Mouse (Mus musculus) large intestine, adult 2 months (tissue): ENCODE results near the gene Tmem80. TPM values are rescaled to one million over a fixed set of nuclear protein-coding genes. Genes with fewer than 3 reads are reported as not detected.

Experiments
- DNase-seq: peaks from one replicate; pipeline ENCODE4 v3.0.0-alpha.2; 2012; ENCODE audit warnings: low read depth, low spot score
- WGBS: fragments of 180-500 bp; shearing (Covaris S2); methylation state at CpG from one replicate; pipeline ENCODE4 v1.1.7; 2018; 5-methylcytosine and 5-hydroxymethylcytosine counted together
- polyA plus RNA-seq: library from polyadenylated mRNA; depleted of rRNA; stranded (reverse); fragments of >200 nt; gene quantifications from 2 replicates; pipeline ENCODE4 v1.2.3, GENCODE M21; 2012

The Tmem80 gene
- polyA plus RNA-seq, 1 experiment: 33.3 TPM

DNA sequence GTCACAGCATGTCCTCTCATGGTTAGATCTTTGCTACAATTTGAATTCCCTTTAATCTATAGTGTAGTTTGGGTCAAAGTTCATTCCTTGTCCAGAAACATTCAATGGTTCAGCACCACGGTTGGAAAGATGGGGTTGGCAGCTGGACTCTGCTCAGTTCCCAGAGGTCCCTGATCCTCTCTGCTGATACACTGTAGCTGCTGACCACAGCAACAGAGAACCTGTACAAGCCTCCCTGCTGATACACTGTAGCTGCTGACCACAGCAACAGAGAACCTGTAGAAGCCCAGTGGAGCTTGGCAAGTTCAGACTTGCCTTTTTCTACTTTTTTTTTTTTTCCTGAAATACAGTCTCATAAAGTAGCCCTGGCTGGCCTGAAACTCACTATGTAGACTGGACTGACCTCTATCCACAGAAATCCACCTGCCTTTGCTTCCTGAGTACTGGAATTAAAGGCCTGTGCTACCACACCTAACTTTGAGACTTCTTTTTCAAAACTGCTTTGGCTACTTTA is 9.9 kb upstream of the Tmem80 start:
- WGBS: 25% methylated on average over 1 of the region's 1 CpGs
- DNase-seq: no peak

DNA sequence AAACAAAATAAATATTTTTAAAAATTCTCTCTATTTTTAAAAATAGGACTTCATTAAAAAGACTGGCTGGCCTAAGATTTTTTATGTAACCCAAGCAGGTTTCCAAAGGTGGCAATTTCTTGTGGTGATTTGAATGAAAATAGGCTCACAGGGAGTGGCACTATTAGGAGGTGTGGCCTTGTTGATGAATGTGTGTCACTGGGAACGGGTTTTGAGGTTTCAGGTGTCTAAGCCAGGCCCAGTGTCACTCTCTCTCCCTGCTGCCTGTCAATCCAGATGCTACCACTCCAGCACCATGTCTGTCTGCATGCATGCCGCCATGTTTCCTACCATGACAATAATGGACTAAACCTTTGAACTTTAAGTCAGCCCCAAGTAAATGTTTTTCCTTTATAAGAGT is 8.1 kb upstream of the Tmem80 start:
- WGBS: 65% methylated on average over 2 of the region's 2 CpGs
- DNase-seq: no peak

DNA sequence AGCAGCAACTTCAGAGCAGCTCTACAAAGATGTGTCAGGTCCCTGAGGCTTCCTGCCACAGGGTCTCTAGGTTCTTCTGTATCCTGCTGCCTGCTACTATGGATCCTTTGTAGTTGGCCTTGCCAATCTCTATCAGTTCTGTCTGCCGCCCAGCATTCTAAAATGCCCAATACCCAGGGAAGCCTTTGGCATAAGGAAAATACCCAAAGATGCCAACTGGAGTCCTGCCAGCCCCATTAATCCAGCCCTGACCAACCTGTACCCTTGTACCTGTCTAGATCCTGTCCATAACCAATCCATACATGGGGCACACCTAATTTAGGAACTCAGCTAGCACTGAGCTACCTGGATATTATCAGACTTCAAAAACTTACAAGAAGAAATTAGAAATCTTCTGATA is 2.9 kb upstream of the Tmem80 start:
- DNase-seq: no peak
- WGBS: 46% methylated on average over 1 of the region's 1 CpGs

DNA sequence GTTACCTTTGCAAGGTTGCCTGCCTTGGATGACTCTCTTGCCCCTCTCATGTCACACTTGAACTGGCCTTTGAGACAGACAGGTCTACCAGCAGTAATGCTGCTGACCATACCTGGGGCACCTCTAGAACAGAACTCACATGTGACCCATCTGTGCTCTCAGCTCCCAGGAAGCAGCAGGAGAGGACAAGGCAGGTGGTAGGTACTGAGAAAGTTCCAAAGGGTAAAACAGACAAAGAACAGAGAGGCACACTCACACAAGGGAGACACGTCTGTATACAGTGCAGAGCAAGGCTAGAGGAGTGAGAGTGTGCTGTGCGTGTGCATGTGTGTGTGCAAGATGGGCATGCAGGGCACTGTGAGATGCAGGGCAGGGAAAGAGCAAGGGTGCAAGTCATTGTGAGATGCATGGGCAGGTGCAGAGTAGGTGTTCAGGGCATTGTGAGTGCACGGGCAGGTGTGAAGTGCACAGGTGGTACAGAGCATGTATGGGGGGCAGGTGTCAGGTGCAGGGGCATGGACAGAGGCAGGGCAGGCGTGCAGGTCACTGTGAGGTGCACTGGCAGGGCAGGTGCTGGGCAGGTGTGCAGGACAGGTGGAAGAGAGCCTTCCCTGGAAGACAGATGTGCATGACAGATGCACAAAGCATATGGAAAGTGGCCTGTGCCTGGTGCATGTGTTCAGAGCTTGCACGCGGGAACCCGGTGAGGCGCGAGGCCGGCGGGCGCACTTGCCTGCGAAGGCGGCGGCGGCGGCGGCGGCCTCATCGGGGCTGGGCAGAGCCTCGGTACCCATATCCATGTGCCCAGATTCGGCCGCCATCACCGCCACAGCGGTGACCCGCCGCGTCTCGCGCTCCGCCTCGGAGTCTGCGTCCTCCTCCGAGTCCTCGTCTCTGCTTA is 743 bp upstream of the Tmem80 start:
- DNase-seq: no peak
- 2% methylated on average over 35 of the region's 35 CpGs for WGBS

DNA sequence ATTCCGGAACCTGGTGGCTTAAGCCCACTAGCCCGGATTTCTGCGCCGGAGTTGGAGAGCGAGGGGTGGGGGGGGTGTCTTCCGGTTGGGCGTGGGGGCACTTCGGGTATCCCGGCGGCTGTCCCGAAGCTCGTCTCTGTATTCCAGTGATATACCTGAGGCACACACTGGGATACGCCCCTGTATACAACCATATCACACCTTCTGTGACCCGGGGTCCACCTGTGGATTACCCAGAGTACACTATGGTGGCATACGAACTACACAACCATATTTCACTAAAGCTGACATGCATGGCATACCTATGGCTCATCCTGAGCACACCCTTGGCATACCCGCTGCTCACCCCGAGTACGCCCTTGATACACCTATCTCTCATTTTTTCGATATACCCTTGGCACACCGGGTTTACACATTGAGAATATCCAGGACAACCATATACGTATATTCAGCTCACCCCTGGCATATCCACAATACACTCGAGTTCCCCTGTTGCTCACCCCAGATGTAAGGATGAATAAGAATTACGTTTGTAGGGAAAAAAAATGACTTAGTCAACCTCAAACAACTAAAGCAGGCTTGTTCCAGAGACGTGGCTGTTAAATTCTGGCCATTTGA is 943 bp downstream of the Tmem80 start:
- WGBS: 7% methylated on average over 24 of the region's 24 CpGs
- DNase-seq: no peak

DNA sequence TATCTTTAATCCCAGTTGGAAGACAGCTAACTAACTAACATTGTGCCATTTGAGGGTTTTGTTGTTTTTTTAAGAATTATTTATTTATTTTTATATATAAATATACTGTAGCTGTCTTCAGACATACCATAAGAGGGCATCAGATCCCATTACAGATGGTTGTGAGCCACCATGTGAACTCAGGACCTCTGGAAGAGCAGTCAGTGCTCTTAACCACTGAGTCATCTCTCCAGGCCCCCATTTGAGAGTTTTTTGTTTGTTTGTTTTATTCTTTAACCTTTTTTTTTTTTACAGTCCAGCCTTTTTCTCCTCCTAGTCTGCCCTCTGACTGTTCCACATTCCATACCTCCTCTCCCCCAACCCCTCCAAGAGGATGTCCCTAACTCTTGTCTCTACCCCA is 3.2 kb downstream of the Tmem80 start:
- no peak for DNase-seq

DNA sequence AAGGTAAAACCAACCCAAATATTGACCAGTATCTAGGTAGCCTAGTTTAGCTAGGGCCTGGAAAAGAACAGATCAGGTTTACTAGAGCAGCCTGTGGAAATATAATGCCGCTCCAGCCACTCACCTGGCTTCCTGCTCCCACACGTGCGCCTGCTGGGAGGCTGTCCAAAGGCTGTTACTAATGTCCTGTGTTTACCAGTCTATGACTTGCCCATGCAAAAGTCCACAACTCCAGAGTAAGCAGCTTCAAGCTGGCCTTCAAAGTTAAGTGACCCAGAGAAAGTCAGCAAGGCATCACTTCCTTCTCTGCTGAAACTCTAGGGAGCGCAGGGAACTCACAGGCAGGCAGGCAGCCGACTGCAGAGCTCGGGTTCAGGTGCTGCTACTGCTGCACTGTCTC is 4.5 kb downstream of the Tmem80 start:
- WGBS: 42% methylated on average over 6 of the region's 6 CpGs

DNA sequence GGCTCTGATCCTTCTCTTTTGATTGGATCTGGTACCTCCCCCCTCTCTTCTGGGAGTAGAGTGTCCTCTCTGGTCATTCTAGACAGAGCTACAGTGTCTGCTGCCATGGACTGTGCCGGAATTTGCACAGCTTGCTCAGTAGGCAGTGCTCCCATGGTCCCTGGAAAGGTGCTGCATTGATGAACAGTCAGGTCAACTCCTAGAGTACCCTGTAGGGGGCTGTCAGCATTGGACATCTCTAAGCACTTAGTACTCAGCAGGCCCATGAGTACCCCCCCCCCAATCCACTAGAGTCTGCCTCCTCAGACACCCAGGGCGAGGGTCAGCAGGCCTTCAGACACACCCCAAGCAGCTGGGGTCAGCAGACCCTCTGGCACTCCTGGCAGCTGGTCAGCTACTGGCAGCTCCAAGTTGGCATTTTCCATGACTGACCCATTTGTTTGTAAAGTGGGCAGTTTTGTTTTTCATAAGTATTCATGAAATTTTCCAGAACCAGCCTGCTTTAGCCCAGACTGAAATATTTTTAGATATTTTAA is 7.6 kb downstream of the Tmem80 start:
- no peak for DNase-seq
- WGBS: 90% methylated on average over 2 of the region's 2 CpGs

More for the DNA sequence above, 4.5 kb downstream of the Tmem80 start:
- peak; percentile 55 for DNase-seq

DNA sequence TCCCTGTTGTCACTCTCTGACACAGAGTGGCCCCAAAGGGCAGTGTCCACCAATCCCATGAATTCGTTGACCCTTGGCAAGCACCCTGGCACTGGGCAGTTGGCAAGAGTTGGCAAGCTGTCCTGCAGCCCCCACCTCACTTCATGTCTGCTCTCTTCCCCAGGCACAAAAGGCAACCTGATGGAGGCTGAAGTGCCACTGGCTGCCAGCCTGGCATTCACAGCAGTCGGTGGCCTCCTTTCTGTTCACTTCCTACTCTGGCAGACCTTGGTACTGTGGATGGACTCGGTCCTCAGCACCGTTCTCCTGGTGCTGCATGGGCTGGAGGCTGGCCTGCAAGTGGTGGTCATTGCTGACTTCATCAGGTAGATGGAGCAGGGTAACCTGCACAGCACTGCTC is 8.1 kb downstream of the Tmem80 start:
- 86% methylated on average over 4 of the region's 4 CpGs for WGBS
- no peak for DNase-seq

DNA sequence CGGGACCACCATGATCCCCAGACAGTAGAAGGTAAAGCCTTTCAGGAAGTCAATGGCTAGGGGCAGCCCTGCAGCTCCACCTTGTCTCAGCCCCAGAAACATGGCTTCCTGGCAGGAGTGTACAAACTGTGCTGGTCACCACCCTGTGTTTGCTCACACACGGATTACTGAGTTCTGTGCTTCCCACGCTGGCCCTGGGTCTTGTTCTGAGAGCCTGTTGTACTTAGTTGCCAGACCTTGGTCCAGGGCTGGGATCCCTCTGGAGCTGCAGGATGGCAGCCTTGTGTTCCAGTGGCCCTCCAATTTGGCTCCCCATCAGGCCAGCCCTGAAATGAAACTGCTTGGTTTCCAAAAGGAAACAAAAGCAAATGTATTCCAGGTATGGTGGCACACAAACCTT is 8.8 kb downstream of the Tmem80 start:
- 63% methylated on average over 3 of the region's 3 CpGs for WGBS

DNA sequence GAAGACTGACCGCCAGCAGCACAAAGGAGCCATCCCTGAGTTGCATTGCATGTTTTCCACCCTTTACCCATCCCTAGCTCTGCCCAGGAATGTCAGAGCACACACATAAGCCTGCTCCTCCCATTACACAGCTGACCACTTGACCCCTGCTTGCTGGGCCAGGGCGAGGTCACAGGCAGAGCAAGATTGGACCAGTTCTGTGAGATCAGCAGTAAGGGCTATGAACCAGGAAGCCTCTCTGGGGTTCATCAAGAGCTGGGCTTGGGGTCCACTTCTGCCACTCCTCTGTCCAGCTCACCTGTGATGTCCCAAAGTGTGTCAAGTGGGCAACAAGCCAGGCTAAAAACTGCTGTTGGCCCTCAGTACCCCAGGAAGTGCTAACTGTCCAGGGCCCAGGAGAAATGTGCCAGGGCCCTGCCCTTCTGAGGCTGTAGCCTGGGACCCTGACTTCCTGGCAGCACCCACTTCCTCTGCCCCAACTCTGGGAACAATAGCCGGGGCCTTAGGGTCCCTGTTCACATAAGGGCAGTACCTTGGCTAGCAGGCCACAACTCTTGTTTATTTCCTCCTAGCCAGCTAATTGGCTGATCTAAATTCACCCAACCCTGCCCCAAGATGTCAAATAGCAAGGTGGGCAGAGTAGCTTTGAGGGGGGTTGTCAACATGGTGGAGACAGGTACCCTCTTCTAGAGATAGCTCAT is 10.3 kb downstream of the Tmem80 start:
- no peak for DNase-seq
- WGBS: 44% methylated on average over 3 of the region's 3 CpGs

More for the DNA sequence above, 8.8 kb downstream of the Tmem80 start:
- DNase-seq: no peak

DNA sequence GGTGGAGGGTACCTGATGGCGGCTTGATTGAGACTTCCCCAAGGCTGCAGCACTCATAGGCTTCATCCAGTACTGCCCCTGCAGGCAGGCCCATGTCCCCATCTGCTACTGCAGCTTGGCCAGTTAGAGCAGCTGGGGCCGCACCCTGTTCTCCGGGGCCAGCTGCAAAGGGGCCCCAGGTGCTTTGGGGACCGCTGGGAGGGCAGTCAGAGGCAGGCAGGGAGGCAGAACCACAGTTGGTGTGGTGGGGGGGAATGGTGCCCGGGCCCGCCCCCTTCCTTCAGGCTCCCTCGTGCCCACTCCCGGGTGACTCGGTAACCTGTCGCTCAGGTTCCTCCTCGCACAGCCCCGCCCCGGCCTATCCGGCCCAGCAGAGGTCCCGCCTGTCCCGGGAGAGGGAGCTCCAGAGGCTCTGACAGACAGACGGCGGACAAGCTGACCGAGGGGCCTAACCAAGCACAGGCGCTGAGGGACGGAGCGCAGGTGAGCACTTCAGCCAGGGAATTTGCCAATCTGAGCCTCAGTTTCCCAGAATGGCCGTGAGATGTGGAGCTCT is 11.1 kb downstream of the Tmem80 start, which contains the start of gene Eps8l2:
Gene Eps8l2 (plus strand): TSS at position 305 of the 556 bp plus-strand sequence.
- WGBS: 4% methylated on average over 22 of the region's 23 CpGs
- no peak for DNase-seq

DNA sequence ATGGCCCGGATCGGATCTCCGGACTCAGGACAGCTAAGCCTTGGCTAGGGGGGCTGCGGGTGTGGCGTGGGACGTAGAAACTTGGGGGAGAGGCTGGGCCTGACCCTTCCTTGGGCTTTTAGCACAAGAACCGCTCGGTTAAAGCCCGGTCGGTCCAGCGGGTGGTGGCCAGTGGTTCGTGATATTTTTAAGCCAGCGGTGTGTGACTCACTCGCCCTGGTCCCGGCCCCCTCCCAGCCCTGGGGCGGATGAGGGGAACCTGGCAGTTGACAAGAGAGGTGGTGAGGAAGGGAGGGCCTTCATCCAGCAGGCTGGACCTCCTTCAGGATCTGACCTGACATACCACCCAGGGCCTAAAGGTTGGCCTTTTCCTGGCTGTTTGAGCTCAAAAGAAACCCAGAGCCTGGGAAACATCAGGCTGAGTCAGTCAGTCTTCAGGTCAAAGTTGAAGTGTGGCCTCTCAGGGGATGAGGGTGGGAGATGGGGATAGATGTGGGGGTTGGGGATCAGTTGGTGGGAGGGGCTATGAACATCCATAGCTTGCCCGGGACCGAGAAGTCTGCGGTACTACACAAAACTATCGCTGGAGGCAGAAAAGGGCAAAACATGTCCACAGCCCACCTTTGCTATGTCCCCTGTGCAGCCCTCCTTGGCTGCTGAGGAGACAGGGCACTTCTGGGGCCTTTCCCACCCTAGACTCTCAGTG is 11.8 kb downstream of the Tmem80 start:
- WGBS: 31% methylated on average over 20 of the region's 20 CpGs
- DNase-seq: no peak

DNA sequence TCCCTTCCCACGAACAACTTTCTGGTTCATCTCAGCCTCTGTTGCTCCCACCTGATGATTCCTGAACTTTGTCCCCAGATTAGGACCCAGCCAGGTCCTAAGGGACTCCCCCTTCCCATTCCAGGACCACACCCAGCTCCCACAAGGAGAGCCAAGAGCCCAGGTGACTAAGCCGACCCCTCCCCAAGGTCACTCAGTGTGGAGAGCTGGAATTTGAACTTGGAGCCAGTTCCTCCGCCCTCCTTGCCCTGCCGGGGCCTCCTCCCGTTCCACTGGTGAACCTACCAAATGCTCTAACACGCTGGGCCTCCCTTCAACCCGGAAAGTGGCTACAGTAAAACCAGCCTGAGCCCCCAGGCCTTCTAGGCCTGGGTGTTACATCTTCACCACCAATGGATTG is 12.5 kb downstream of the Tmem80 start:
- DNase-seq: no peak
- WGBS: 29% methylated on average over 7 of the region's 7 CpGs

DNA sequence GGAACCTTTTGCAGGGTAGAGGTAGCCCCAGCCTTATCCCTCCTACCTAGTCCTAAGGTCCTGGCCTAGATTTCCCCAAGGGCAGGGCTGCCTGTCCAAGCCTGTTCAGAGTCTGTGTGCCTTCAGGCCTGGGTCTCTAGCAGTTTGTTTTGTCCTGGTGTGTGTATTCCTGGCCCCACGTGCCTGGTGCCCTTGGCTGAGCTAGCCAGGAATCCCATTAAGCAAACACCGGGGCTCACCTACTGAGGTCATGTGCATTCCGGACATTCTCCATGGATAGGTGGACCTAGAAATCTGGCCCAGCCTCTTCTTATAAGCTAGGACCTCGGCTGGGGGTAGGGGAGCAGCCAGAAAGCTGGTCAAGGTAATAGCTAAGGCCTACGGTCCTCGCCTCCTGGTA is 12.9 kb downstream of the Tmem80 start:
- DNase-seq: no peak
- 44% methylated on average over 6 of the region's 6 CpGs for WGBS

DNA sequence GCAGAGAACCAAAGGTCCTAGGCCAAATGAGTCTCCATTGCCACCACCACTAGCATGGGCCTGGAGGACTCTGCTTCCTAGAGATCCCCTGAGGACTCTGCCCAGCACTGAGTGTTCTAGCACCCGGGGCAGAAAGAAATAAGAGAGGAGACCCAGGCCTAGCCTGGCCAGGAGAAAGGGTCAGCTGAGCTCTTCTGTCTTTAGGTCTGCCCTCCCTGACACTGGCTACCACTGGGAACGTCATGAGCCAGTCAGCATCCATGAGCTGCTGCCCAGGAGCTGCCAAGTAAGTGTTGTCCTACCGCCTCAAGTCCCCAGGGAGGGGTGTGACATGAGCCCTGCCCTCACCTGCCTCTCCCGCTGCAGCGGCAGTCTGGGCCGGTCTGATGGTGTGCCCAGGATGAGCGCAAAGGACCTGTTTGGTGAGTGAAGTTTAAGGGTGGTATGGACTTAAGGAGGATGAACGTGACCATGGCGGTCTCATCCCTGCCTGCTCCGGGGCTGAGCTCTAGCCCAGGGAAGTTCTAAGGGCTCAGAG is 14.2 kb downstream of the Tmem80 start:
- DNase-seq: no peak

DNA sequence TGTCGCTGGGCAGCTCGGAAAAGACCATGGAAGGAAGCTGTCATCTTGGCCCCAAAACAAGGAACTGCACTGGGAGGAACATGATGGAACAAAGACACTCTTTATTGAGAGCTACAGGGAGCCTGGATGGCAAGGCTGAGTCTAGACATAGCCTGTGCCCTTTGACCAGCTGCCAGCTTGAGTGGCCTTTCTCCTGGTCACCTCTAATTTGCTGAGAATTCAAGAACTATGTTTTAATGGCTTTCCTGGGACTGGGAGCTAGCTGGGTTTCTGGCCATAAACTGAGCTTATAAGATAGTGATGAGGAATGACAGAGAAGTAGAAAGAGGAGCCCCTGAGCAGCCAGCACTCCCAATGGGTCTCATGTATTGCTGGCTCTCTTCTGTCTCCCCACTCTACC is 15.7 kb downstream of the Tmem80 start:
- no peak for DNase-seq
- 35% methylated on average over 2 of the region's 2 CpGs for WGBS

More for the DNA sequence above, 14.2 kb downstream of the Tmem80 start:
- whole genome bisulfite sequencing: 44% methylated on average over 10 of the region's 10 CpGs

DNA sequence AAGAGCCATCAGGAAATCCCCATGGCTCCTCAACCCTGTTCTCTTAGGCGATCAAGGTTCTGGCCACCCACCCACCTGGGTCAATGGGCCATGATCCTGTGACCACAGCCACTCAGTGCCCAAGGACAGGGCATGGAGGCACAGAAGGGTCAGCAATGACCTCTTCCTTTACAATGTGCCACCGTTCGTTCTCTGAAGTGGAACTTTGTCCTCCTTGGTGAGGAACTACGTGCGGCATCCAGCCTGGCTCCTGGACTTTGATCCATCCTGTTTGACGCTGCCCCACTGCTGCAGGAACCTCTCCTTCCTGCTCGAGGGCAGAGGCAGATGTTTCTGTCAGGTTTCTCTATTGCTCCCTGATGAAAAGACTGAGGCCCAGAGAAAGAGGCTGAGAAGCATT is 16.2 kb downstream of the Tmem80 start:
- DNase-seq: no peak
- 26% methylated on average over 7 of the region's 7 CpGs for WGBS

DNA sequence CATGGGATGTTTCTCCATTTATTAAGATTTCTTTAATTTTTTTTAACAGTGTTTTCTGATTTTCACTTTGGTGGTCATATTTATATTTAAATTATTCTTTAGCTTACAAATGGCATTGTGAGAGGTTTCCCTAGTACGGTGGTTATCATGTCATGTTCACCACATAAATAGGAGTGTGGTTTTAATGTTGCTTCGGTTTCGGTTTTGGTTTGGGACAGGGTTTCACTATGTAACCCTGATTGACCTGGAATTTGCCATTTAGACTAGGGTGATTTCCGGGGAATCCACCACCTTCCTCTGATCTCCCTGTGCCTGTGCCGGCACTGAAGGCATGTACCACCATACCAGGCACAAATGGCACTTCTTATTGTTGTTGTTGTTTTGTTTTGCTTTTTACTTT is 17.2 kb downstream of the Tmem80 start:
- DNase-seq: no peak
- WGBS: 66% methylated on average over 5 of the region's 5 CpGs
